Mouse (Mus musculus) hindbrain, embryonic 15.5 days (tissue): ENCODE results near the gene Apobec2. TPM values are rescaled to one million over a fixed set of nuclear protein-coding genes. Genes with fewer than 3 reads are reported as not detected.

Experiments used
- polyA plus RNA-seq: library from polyadenylated mRNA; unstranded; fragments of >200 nt; fragmentation: Nextera tagmentation; extraction: Ambion mirVana; gene quantifications from 2 replicates; pipeline ENCODE4 v1.2.1, GENCODE M21; 2015

Apobec2 gene
- polyA plus RNA-seq, 1 experiment from 2014 or later: 0.65 TPM

Other genes starting within 250 kb of the Apobec2 start
- gene Trem1, start 200.2 kb downstream of the Apobec2 start, polyA plus RNA-seq: not detected in 2 replicates
- gene Trem3, start 185.2 kb downstream of the Apobec2 start, polyA plus RNA-seq: not detected in 2 replicates
- gene Treml4, start 168.6 kb downstream of the Apobec2 start, polyA plus RNA-seq: 0.30 and 1.1 TPM in 2 replicates
- 0.13 and 0.21 TPM in 2 replicates for gene Treml2, start 133.4 kb downstream of the Apobec2 start, polyA plus RNA-seq
- gene B430306N03Rik, start 116.8 kb downstream of the Apobec2 start, polyA plus RNA-seq: 0.05 and 0.24 TPM in 2 replicates
- 4.2 and 4.9 TPM in 2 replicates for gene Trem2, start 86.5 kb downstream of the Apobec2 start, polyA plus RNA-seq
- 0.47 and 0.61 TPM in 2 replicates for gene Treml1, start 73.0 kb downstream of the Apobec2 start, polyA plus RNA-seq
- 11.1 and 11.6 TPM in 2 replicates for gene Nfya, start 23.0 kb downstream of the Apobec2 start, polyA plus RNA-seq
- 35.1 TPM in 2 replicates for gene Oard1, start 22.9 kb downstream of the Apobec2 start, polyA plus RNA-seq
- 1.2 and 1.8 TPM in 2 replicates for gene Tspo2, start 18.6 kb upstream of the Apobec2 start, polyA plus RNA-seq
- 0.39 TPM in 1 of 2 replicates, not detected in the other for gene Unc5cl, start 22.0 kb upstream of the Apobec2 start, polyA plus RNA-seq